Mouse (Mus musculus) stomach, postnatal 0 days (tissue): Measurements from ENCODE around the gene Cdk13.

Source experiments
- CTCF ChIP-seq: IDR thresholded peaks from 2 replicates; pipeline ENCODE4 v1.5.1; 2016; ENCODE audit warnings: antibody characterized with exemption, low read depth, mild to moderate bottlenecking, moderate library complexity
- EP300 ChIP-seq: optimal IDR thresholded peaks from 2 replicates; pipeline ENCODE3; 2016; ENCODE audit warnings: antibody characterized with exemption

DNA sequence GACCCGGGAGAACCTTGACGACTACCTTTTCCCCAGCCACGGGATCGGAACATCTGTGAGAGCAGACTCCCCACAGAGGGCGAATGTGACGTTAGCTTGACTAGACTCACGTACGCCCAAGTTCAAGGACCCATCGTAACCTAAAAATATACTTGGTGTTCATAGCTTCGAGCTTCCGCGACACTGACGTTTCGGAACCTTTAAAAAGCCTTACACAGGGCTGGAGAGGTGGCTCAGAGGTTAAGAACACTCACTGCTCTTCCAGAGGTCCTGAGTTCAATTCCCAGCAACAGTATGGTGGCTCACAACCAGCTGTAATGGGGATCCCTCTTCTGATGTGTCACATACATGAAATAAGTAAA is 698 bp upstream of the Cdk13 start:
- TF ChIP-seq CTCF = no peak
- TF ChIP-seq EP300 = no peak
